ENCODE assay signal across 8 mouse cellular contexts in the genomic region with DNA sequence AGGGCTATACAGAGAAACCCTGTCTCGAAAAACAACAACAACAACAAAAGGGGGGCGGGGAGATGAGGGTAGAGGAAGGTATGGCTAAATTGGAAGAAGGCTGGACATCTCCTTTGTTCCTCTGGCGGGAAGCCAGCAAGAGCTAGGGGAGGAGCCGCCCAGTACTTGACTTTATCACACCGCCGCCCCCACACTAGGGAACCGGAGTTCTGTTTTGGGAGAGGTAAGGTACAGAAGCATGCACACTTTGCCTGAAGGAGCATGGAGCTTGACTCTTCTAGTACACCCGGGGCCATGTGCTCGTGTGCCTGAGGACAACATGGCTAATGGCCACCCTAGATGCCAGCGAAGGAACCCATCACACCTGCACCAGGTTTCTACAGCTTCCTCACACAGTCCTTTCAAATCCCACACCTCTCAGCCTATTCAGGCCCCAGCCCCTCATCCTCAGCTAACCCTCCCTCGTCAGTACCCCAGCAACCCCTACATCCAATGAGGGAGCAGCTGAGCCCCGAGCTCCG. TPM values are rescaled to one million over a fixed set of nuclear protein-coding genes. Genes with fewer than 3 reads are reported as not detected.
A peak's percentile ranks its signal among the peaks of the same experiment; 100 is the strongest.
DNase-seq lines count a peak whose midpoint lies in the region; ATAC-seq and TF ChIP-seq lines count a peak whose summit lies in the region.

No protein-coding gene starts in this region.

- peaks cover 28% of the 10 kb centered on the region for H3K4me1 ChIP-seq in hindbrain, embryonic 10.5 days (replicated peaks)
- H3K4me1 ChIP-seq in midbrain, embryonic 13.5 days (replicated peaks): peaks cover 15% of the 10 kb centered on the region

- peak overlapping the region; percentile 54 for H3K4me3 ChIP-seq in layer of hippocampus, adult 2 months
- peak overlapping the region; percentile 49 for H3K4me3 ChIP-seq in hindbrain, embryonic 10.5 days
- peak overlapping the region; percentile 35 for H3K4me3 ChIP-seq in midbrain, embryonic 13.5 days (replicated peaks)

- 0 out of 2 replicates have a peak overlapping the region, but pooled peaks have one; percentile 36 for H3K9ac ChIP-seq in midbrain, embryonic 13.5 days (replicated peaks)

- H3K9me3 ChIP-seq in hindbrain, embryonic 10.5 days: no peaks in the 10 kb centered on the region
- H3K9me3 ChIP-seq in midbrain, embryonic 13.5 days: no peaks in the 10 kb centered on the region

- no peak for TF ChIP-seq CTCF in layer of hippocampus, adult 2 months (conservative IDR thresholded peaks at IDR 0.05)

- H3K4me2 ChIP-seq in midbrain, embryonic 13.5 days (replicated peaks): peak overlapping the region; percentile 63

- no peak for ATAC-seq in midbrain, embryonic 13.5 days

- no peaks in the 10 kb centered on the region for H3K36me3 ChIP-seq in hindbrain, embryonic 10.5 days
- H3K36me3 ChIP-seq in midbrain, embryonic 13.5 days: no peaks in the 10 kb centered on the region

- H3K27me3 ChIP-seq in hindbrain, embryonic 10.5 days (ENCODE audit: insufficient read depth, poor library complexity, severe bottlenecking): peaks cover 36% of the 10 kb centered on the region
- H3K27me3 ChIP-seq in midbrain, embryonic 13.5 days: peaks cover 39% of the 10 kb centered on the region

- 21% methylated on average over 13 of the region's 13 CpGs for WGBS in hindbrain, embryonic 10.5 days
- WGBS in midbrain, embryonic 13.5 days: 17% methylated on average over 13 of the region's 13 CpGs

- peak overlapping the region; percentile 71 for H3K27ac ChIP-seq in layer of hippocampus, adult 2 months
- H3K27ac ChIP-seq in hindbrain, embryonic 10.5 days: peak overlapping the region; percentile 6; the same call in 1 of the 2 replicates
- no peak overlapping the region for H3K27ac ChIP-seq in midbrain, embryonic 13.5 days

- DNase-seq in layer of hippocampus, adult 2 months (ENCODE audit: low spot score in 2 of 2): no peak
- no peak for DNase-seq in layer of hippocampus, adult 11-12 months (ENCODE audit: low spot score)
- peak; percentile 54 for DNase-seq in ZHBTc4 (ENCODE audit: low read depth, low spot score)
- no peak for DNase-seq in hindbrain, embryonic 10.5 days (ENCODE audit: low spot score)
- no peak for DNase-seq in frontal cortex, adult 2 months (ENCODE audit: extremely low spot score in 1 of 2, low spot score in 1 of 2)
- DNase-seq in urinary bladder, postnatal 10 days (ENCODE audit: low spot score): no peak
- no peak for DNase-seq in adrenal gland, postnatal 10 days

RNA-seq across cellular contexts. Expression of gene Cyp11a1, which starts 8.6 kb away (rescaled TPM):
- total RNA-seq in layer of hippocampus, adult 2 months (2021): 1 to 10 TPM in 1 of 2 experiments, under 1 TPM in 1; 0.79 to 1.7 TPM
- not detected in 2 replicates for polyA plus RNA-seq in hindbrain, embryonic 10.5 days (2016; fragmentation: Nextera tagmentation; extraction: Ambion mirVana)
- 0.30 and 0.38 TPM in 2 replicates for polyA plus RNA-seq in midbrain, embryonic 13.5 days (2015; fragmentation: Nextera tagmentation; extraction: Ambion mirVana)
- polyA plus RNA-seq in frontal cortex, adult 2 months (2012; rRNA removed): 5.5 and 6.1 TPM in 2 replicates
- 1,000 to 10,000 TPM; 1,564 to 1,873 TPM for total RNA-seq in adrenal gland, postnatal 10 days (2021)

RNA-seq across cellular contexts. Expression of gene Sema7a, which starts 57.7 kb away (rescaled TPM):
- total RNA-seq in layer of hippocampus, adult 2 months (2021): 100 to 1,000 TPM in 1 of 2 experiments, 10 to 100 TPM in 1; 94.4 to 102 TPM
- polyA plus RNA-seq in hindbrain, embryonic 10.5 days (2016; fragmentation: Nextera tagmentation; extraction: Ambion mirVana): 0.71 and 1.6 TPM in 2 replicates
- polyA plus RNA-seq in midbrain, embryonic 13.5 days (2015; fragmentation: Nextera tagmentation; extraction: Ambion mirVana): 1.9 and 2.7 TPM in 2 replicates
- polyA plus RNA-seq in frontal cortex, adult 2 months (2012; rRNA removed): 76.6 and 95.2 TPM in 2 replicates
- 10 to 100 TPM; 18.0 to 19.8 TPM for total RNA-seq in adrenal gland, postnatal 10 days (2021)

Comparison
In these comparisons a context has a peak if more than half of its experiments do, and no peak if none do; other contexts are left out.
1. RNA of gene Sema7a, which starts 57.7 kb away (polyA plus RNA-seq): 76.6 to 95.2 TPM in frontal cortex, adult 2 months; 1.9 to 2.7 TPM in midbrain, embryonic 13.5 days and 0.71 to 1.6 TPM in hindbrain, embryonic 10.5 days; every median in the first group is over 10 times any median in the second.
2. Peak in every context shown above with its lines, with median percentiles within 50 percentile points of each other: H3K4me3 ChIP-seq.